Mouse (Mus musculus) embryonic facial prominence, embryonic 10.5 days (tissue): ENCODE measurements at regions not wholly inside any gene's neighbourhood (a gene's known extent, or its start where the extent isn't known, plus 50 kb on each side); places are given as distances from the start of the nearest gene placed in this dataset.

ENCODE experiments used
- DNase-seq: peaks from one replicate; pipeline ENCODE4 v3.0.0-alpha.2; 2017; ENCODE audit warnings: low spot score
- H3K27ac ChIP-seq: fragments of 300-500 bp; sonication (generic); replicated peaks from 2 replicates; pipeline ENCODE4 v1.5.1; 2016; ENCODE audit warnings: mild to moderate bottlenecking
- H3K27me3 ChIP-seq: fragments of 300-500 bp; sonication (generic); replicated peaks from 2 replicates; pipeline ENCODE4 v1.6.1; 2016; ENCODE audit warnings: low read depth, mild to moderate bottlenecking; ENCODE audit not compliant: poor library complexity, severe bottlenecking
- H3K36me3 ChIP-seq: fragments of 300-500 bp; sonication (generic); replicated peaks from 2 replicates; pipeline ENCODE4 v1.6.1; 2016; ENCODE audit warnings: mild to moderate bottlenecking, moderate library complexity
- H3K4me1 ChIP-seq: fragments of 300-500 bp; sonication (generic); 2 replicates; pipeline ENCODE4 v1.6.1; 2016
- H3K4me3 ChIP-seq: fragments of 300-500 bp; sonication (generic); 2 replicates; pipeline ENCODE4 v1.5.1; 2016; ENCODE audit warnings: mild to moderate bottlenecking, moderate library complexity
- H3K9me3 ChIP-seq: fragments of 300-500 bp; sonication (generic); 2 replicates; pipeline ENCODE4 v1.6.1; 2016; ENCODE audit warnings: mild to moderate bottlenecking
- WGBS: fragments of 180-500 bp; shearing (Covaris S2); methylation state at CpG from one replicate; pipeline ENCODE4 v1.1.7; 2016; 5-methylcytosine and 5-hydroxymethylcytosine counted together

GRCm38 (mm10) chr14:17347286-17347685 is 312.8 kb upstream of the Thrb start:
- H3K36me3 ChIP-seq = no peaks in the 10 kb centered on the region
- WGBS = 75% methylated on average over 2 of the region's 2 CpGs

GRCm38 (mm10) chr14:17352324-17353037 is 307.6 kb upstream of the Thrb start:
- H3K36me3 ChIP-seq = no peaks in the 10 kb centered on the region
- WGBS = 83% methylated on average over 4 of the region's 4 CpGs
- DNase-seq = no peak
- H3K27ac ChIP-seq = no peak overlapping the region
- H3K27me3 ChIP-seq = no peaks in the 10 kb centered on the region
- H3K4me1 ChIP-seq = no peaks in the 10 kb centered on the region
- H3K9me3 ChIP-seq = no peaks in the 10 kb centered on the region
- no peak overlapping the region for H3K4me3 ChIP-seq

More at GRCm38 (mm10) chr14:17347286-17347685, 312.8 kb upstream of the Thrb start:
- Histone ChIP-seq H3K27me3 (no peaks in the 10 kb centered on the region), H3K4me1 (peaks cover 8% of the 10 kb centered on the region), H3K9me3 (no peaks in the 10 kb centered on the region), H3K4me3 (no peak overlapping the region), H3K27ac (no peak overlapping the region)
- no peak for DNase-seq

- Histone ChIP-seq H3K4me3 (no peak overlapping the region), H3K9me3 (no peaks in the 10 kb centered on the region), H3K27me3 (no peaks in the 10 kb centered on the region), H3K36me3 (no peaks in the 10 kb centered on the region), H3K4me1 (no peaks in the 10 kb centered on the region), H3K27ac (no peak overlapping the region)
- DNase-seq = no peak
Measured at GRCm38 (mm10) chr14:17361910-17362309, 298.2 kb upstream of the Thrb start.

- DNase-seq = peak; percentile 56
- no peak overlapping the region for H3K4me3 ChIP-seq
- WGBS = 42% methylated on average over 7 of the region's 7 CpGs
Measured at GRCm38 (mm10) chr14:17402751-17403479, 257.1 kb upstream of the Thrb start.

GRCm38 (mm10) chr14:17405551-17406336 is 254.3 kb upstream of the Thrb start:
- Histone ChIP-seq H3K27ac (no peak overlapping the region), H3K4me1 (peaks cover 9% of the 10 kb centered on the region), H3K36me3 (no peaks in the 10 kb centered on the region), H3K4me3 (no peak overlapping the region), H3K27me3 (no peaks in the 10 kb centered on the region), H3K9me3 (no peaks in the 10 kb centered on the region)
- DNase-seq = peak; percentile 61
- 75% methylated on average over 2 of the region's 2 CpGs for WGBS

More at GRCm38 (mm10) chr14:17402751-17403479, 257.1 kb upstream of the Thrb start:
- H3K36me3 ChIP-seq = no peaks in the 10 kb centered on the region
- H3K27ac ChIP-seq = no peak overlapping the region
- H3K9me3 ChIP-seq = no peaks in the 10 kb centered on the region
- no peaks in the 10 kb centered on the region for H3K27me3 ChIP-seq
- peaks cover 5% of the 10 kb centered on the region for H3K4me1 ChIP-seq

- no peaks in the 10 kb centered on the region for H3K27me3 ChIP-seq
- H3K36me3 ChIP-seq = no peaks in the 10 kb centered on the region
- no peak overlapping the region for H3K4me3 ChIP-seq
- H3K9me3 ChIP-seq = no peaks in the 10 kb centered on the region
- no peak overlapping the region for H3K27ac ChIP-seq
- H3K4me1 ChIP-seq = peaks cover 17% of the 10 kb centered on the region
- DNase-seq = no peak
Measured at GRCm38 (mm10) chr14:17406879-17407278, 253.2 kb upstream of the Thrb start.

GRCm38 (mm10) chr14:17408343-17408742 is 251.7 kb upstream of the Thrb start:
- Histone ChIP-seq H3K27ac (no peak overlapping the region), H3K36me3 (no peaks in the 10 kb centered on the region), H3K27me3 (no peaks in the 10 kb centered on the region), H3K4me3 (no peak overlapping the region), H3K4me1 (peaks cover 13% of the 10 kb centered on the region), H3K9me3 (no peaks in the 10 kb centered on the region)
- no peak for DNase-seq
- WGBS = 76% methylated on average over 5 of the region's 5 CpGs

GRCm38 (mm10) chr14:17408813-17409212 is 251.2 kb upstream of the Thrb start:
- H3K27ac ChIP-seq = no peak overlapping the region
- no peak overlapping the region for H3K4me3 ChIP-seq
- DNase-seq = no peak
- no peaks in the 10 kb centered on the region for H3K9me3 ChIP-seq
- H3K27me3 ChIP-seq = no peaks in the 10 kb centered on the region
- H3K36me3 ChIP-seq = no peaks in the 10 kb centered on the region
- 89% methylated on average over 1 of the region's 1 CpGs for WGBS
- H3K4me1 ChIP-seq = peaks cover 13% of the 10 kb centered on the region

- 92% methylated on average over 6 of the region's 6 CpGs for WGBS
- H3K4me1 ChIP-seq = peaks cover 13% of the 10 kb centered on the region
- no peak overlapping the region for H3K27ac ChIP-seq
- H3K9me3 ChIP-seq = no peaks in the 10 kb centered on the region
- no peak overlapping the region for H3K4me3 ChIP-seq
- H3K27me3 ChIP-seq = no peaks in the 10 kb centered on the region
- DNase-seq = no peak
- no peaks in the 10 kb centered on the region for H3K36me3 ChIP-seq
Measured at GRCm38 (mm10) chr14:17409497-17409896, 250.6 kb upstream of the Thrb start.

GRCm38 (mm10) chr14:17410752-17411151 is 249.3 kb upstream of the Thrb start:
- H3K9me3 ChIP-seq = no peaks in the 10 kb centered on the region
- no peaks in the 10 kb centered on the region for H3K27me3 ChIP-seq
- H3K4me1 ChIP-seq = peaks cover 13% of the 10 kb centered on the region
- 28% methylated on average over 3 of the region's 3 CpGs for WGBS
- no peaks in the 10 kb centered on the region for H3K36me3 ChIP-seq
- DNase-seq = peak; percentile 33
- H3K27ac ChIP-seq = 0 out of 2 replicates have a peak overlapping the region, but pooled peaks have one; percentile 6
- H3K4me3 ChIP-seq = no peak overlapping the region

GRCm38 (mm10) chr14:17411299-17411698 is 248.8 kb upstream of the Thrb start:
- H3K4me1 ChIP-seq = peaks cover 13% of the 10 kb centered on the region
- H3K9me3 ChIP-seq = no peaks in the 10 kb centered on the region
- no peaks in the 10 kb centered on the region for H3K36me3 ChIP-seq
- H3K27ac ChIP-seq = peak overlapping the region; percentile 6; the same call in 1 of the 2 replicates
- no peaks in the 10 kb centered on the region for H3K27me3 ChIP-seq
- 63% methylated on average over 1 of the region's 1 CpGs for WGBS
- no peak overlapping the region for H3K4me3 ChIP-seq
- DNase-seq = no peak

GRCm38 (mm10) chr14:17414246-17414888 is 245.7 kb upstream of the Thrb start:
- DNase-seq = no peak
- Histone ChIP-seq H3K27ac (no peak overlapping the region), H3K36me3 (no peaks in the 10 kb centered on the region), H3K4me3 (no peak overlapping the region), H3K9me3 (no peaks in the 10 kb centered on the region), H3K4me1 (peaks cover 13% of the 10 kb centered on the region), H3K27me3 (no peaks in the 10 kb centered on the region)
- WGBS = 88% methylated on average over 6 of the region's 6 CpGs
